Mouse (Mus musculus) heart, postnatal 14 days (tissue): ENCODE results near the gene Grap. TPM values are rescaled to one million over a fixed set of nuclear protein-coding genes. Genes with fewer than 3 reads are reported as not detected.

Experiments
- DNase-seq, 2 experiments: peaks; one replicate each; pipeline ENCODE4 v3.0.0; 2021 to 2022
- intact Hi-C: fragments of 180-260 bp; cut with DNase I; formaldehyde crosslinking; loops from one replicate; pipeline ENCODE4 v1.15.1; 2025
- total RNA-seq, 2 experiments: library from RNA; stranded (reverse); gene quantifications; 2 replicates each; pipeline ENCODE4 v1.2.3; 2021

Grap gene
- total RNA-seq, 2 experiments from 2014 or later, result 13.9 to 15.4 TPM

DNA sequence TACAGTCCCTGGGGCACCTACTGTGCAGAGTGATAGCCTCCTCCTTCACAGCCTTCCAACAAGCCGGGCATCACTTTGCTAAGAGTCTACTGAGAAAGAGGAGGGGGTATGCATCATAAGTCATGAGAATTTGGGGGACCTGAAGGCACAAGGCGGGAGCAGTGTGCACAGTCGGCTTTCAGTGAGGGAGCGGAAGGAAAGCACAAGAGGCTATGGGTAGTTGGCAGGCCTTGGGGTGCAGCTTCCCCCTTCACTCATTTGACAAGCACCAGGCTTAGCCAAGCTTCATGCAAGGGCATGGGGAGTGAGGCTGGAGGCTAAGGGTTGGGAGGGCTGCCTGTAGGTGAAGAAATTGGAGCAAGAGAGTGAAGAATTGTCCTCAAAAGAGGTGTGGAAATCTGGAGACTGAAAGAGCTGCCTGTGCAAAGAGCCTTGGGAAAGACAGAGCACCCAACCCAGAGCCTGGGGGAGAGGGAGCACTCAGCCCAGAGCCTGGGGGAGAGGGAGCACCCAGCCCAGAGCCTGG lies 1.8 kb downstream of the Grap start:
- intact Hi-C loops, result no loop called here
- DNase-seq, result no peak

DNA sequence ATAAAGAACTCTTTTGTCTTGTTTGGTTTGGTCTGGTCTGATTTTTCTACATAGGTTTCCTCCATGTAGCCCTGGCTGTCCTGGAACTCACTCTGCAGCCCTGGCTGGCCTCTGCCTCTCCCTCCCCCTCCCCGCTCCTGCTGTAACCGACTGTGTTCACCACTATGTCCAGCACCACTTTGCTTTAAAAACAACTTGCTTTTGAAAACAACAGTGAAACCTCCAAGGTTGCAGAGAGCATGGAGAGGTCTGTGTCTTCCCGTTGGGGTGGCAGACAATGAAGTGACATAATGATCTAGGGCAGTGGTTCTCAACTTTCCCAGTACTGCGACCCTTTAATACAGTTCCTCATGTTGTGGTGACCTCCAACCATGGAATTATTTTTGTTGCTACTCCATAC lies 2.6 kb downstream of the Grap start:
- no peak for DNase-seq
- intact Hi-C loops, result no loop called here

- intact Hi-C loops, result no loop called here
- DNase-seq, result no peak
These were observed 3.2 kb downstream of the Grap start for GRCm38 (mm10) chr11:61656148-61656850.

DNA sequence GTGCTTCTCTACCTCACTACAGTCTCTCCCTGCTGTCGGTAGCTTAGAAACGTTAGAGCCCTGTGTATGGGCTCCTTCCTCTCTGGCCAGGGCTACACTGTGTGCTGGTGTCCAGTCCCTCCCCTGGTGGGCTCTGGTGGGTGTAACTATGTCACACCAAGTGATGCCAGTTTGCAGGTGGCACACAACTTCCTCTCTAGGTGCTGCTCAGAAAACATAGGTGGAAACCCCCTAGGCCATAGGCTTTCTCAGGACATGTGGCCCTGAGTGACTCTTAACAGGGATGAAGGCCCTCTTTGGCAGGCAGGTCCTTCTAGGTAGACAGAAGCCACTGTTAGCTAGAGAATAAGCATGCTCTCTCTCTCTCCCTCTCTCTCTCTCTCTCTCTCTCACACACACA lies 4.4 kb downstream of the Grap start:
- DNase-seq, result no peak
- intact Hi-C loops, result no loop called here

DNA sequence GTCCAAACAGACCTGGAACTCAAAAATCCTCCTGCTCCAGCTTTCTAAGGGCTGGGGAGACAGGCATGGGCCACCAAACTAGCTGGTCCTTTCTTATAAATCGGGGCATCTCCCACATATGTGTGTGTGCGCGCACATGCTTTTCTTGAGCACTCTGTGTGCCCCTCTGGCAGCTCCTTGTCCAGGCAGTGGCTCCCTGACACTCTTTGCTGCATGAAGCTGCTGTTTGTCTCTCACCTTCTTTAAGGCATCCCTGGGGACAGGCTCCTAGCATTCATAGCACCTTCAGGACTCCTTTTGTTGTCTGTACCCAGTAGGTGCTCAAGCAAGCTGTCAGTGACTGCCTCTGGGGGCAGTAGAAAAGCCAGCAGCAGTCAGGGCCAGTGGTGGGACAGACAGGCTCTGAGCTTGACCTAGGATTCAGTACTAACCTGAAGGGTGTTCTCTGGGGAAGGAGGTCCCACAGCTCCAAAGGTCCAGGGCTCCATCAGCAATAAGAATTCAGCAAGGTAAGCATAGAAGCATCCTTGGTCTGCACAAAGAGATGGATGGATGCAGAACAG lies 5.4 kb downstream of the Grap start:
- no peak for DNase-seq
- intact Hi-C loops, result no loop called here

- DNase-seq, result no peak
- intact Hi-C loops, result no loop called here
These were observed 6.2 kb downstream of the Grap start for GRCm38 (mm10) chr11:61659011-61659858.

DNA sequence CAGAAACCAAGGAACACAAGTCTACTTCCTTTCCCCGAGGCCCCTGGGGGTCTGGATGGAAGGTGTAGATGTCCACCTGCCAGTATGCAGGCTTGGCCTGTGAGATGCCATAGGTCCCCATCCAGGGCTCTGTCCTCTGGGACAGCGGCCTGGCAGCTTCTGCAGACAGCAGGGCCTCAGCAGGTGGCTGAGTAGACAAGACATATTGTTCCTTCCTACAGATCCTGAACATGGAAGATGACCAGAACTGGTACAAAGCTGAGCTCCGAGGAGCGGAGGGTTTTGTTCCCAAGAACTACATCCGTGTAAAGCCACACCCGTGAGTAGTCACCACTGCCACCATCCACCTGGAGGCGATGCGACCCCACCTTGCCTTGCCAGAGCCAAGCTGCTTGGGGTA lies 6.9 kb downstream of the Grap start:
- intact Hi-C loops, result no loop called here
- no peak for DNase-seq

DNA sequence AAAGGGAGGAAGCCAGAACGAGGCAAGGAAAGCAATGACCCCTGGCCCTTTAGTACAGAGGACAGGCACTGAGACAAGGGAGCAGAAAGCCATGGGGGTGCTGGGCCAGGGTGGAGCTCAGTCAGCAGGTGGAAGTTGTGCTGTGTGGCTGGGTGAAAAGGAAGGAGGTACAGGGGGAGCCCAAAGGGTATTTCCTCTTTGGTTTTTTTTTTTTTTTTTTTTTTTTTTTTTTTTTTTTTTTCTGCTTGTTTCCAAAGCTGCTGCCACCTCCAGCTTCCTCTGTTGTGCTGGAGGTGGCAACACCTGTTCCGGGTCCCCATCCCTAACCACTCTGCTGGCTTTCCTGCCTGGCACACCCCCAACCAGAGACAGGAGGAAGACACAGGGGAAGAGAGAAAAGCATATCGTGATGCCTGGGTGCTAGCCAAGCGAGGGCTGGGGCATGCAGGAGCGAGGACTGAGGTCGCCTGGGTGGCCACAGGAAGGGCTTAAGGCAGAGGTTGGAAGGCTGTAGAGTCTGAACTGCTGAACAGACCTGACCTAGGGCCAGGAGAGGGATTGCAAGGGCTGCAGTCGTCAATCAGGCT lies 7.8 kb downstream of the Grap start:
- no peak for DNase-seq
- intact Hi-C loops, result no loop called here

DNA sequence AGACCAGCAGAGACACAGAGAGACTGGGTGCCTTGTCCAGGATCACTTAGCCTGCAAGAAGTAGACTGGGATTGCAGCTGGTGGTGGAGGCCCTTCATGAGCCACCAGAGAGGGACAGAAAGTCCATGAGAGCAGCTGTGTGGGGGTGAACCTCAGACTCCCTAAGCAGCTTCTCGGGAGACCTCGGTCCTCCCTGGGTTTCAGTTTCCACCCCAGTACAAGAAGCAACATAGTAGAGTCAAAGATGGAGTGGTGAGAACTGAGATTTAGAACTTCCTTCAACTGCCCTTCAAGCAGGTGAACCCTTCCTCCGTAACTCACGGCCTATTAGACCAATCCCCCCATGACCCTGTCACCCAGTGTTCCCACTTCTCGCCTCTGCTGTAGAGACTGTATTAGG lies 9.1 kb downstream of the Grap start:
- intact Hi-C loops, result no loop called here

DNA sequence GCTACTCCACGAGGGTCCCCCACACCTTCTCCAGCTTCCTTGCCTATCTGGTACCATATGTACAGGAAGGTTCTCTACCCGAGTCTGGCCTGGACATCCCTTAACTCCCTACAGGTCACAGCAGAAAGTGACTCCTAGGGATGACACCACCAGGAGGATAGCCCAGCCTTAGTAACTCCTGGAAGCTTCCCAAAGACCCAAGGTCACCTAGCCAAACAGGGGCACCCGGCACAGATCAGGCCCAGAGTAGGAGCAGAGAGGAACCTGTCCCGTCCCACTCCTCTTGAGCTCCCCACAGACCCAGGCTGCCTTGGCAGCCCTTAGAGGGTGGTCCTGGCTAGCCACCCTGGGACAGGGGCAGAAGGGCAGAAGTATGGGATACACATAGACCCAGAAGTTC lies 12.3 kb downstream of the Grap start:
- DNase-seq, result no peak
- intact Hi-C loops, result loop anchor here (5.0 kb wide), 1 partner anchor 38 kb away; no protein-coding TSS in a partner anchor

More for the DNA sequence above, 9.1 kb downstream of the Grap start:
- no peak for DNase-seq

DNA sequence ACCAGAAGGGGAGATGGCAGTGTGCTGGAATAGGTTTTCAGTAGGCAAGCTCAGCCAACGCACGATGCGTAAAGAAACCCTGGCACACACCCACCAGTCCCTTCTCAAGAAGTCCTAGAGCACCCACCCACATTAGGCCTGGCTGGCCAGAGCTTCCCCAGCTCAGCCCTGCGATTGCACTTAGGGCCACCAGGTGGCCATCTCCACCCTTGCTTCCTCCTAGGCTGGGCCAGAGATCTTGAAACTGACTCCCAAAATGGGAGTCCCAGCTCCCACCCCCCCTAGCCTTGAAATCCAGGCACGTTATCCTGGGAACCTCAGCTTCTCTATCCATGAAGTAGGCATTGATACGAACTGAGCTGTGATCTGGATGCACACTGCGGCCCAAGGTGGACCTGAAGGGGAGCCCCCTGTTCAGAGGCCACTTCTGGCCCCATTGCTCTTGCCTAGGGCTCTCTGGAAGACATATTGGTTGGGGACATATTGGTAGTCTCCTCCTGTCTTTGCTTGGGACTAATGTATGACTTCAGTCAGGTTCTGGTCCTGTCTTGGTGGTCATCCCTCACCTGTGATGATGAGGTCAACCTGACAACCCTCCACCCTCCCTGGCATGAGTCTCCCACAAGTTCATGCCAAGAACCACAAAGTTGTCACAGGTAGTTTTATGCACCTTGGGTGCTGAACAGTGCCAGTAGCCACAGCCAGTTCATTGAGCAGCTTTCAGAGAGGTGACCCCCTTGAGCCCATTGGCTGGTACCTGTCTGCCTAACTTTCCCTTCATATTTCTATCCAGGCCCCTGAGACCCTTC lies 13.1 kb downstream of the Grap start:
- intact Hi-C loops, result loop anchor here (1.0 to 5.0 kb wide), 2 partner anchors 39 to 48 kb away; no protein-coding TSS in a partner anchor

DNA sequence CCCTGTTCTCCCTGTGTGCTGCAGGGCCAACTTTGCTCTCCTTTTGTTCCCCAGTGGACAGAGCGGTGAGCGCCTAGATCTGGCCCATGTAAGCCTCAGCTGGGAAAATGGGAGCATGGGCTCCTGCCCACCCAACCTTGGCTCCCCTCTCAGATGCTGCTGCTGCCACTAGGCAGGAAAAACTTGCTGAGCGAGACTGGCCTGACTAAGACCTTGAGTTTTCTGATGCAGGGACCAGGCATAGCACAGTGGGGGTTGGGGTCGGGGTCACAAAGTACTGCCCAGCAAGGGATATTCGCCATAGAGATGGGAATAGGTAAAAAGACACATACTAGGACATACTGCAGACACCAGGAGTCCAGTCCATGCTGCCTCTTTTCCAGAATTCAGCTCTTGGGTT lies 14.2 kb downstream of the Grap start:
- intact Hi-C loops, result loop anchor here (5.0 kb wide), 1 partner anchor 40 kb away; no protein-coding TSS in a partner anchor
- DNase-seq, result no peak

More for the DNA sequence above, 13.1 kb downstream of the Grap start:
- DNase-seq, result peak; percentile 53 to 74

- intact Hi-C loops, result loop anchor here (5.0 kb wide), 1 partner anchor 40 kb away; no protein-coding TSS in a partner anchor
These were observed 14.7 kb downstream of the Grap start for GRCm38 (mm10) chr11:61667782-61668181.

GRCm38 (mm10) chr11:61669492-61670490 lies 16.7 kb downstream of the Grap start:
- DNase-seq, result no peak
- intact Hi-C loops, result loop anchor here (5.0 kb wide), 1 partner anchor 42 kb away; no protein-coding TSS in a partner anchor

More at GRCm38 (mm10) chr11:61667782-61668181, 14.7 kb downstream of the Grap start:
- DNase-seq, result no peak

DNA sequence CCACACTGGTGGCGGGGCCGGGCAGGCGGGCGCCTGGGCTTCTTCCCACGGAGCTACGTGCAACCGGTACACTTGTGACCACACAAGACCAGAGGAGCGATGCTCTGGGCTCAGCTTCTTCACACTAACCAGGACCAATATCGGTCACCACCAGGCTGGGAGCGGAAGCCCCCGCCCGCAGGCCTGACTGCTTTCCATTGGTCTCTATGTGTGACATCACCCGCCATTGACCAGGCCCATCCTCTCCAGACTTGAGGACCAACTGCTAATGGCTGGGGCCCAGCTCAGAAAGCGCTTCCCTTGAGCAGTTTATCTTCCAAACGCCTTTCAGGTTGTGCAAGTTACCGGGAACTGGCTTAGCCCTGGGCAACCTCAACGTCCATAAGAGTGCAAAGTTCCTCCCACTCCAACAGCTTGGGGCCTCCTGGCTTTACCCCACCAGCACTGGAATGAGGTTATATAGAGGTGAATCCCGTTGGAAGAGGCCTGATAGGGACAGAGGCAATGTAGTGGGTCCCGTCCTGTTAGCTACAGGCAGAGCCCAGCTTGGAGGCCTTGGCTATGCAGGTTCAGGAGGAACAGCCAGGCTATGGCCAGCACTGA lies 18.8 kb downstream of the Grap start:
- DNase-seq, result no peak
- intact Hi-C loops, result no loop called here

DNA sequence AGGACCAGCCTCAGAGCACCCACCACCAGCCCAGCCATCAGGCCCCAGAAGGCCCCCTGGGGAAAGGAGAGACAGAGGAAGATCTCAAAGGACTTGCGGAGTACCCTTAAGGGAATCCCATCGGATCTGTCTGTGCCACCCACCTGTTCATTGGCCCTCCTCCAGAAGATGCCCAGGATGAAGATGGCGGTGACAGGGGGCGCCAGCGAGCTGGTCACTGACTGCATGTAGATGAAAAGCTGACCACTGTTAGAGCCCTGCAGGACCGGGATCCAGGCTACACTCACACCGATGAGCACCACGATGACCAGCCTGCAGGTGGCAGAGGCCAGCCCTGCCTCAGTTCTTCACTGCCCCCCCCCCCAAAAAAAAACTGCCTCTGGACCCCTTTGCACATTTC lies 20.6 kb downstream of the Grap start:
- no peak for DNase-seq
- intact Hi-C loops, result no loop called here

DNA sequence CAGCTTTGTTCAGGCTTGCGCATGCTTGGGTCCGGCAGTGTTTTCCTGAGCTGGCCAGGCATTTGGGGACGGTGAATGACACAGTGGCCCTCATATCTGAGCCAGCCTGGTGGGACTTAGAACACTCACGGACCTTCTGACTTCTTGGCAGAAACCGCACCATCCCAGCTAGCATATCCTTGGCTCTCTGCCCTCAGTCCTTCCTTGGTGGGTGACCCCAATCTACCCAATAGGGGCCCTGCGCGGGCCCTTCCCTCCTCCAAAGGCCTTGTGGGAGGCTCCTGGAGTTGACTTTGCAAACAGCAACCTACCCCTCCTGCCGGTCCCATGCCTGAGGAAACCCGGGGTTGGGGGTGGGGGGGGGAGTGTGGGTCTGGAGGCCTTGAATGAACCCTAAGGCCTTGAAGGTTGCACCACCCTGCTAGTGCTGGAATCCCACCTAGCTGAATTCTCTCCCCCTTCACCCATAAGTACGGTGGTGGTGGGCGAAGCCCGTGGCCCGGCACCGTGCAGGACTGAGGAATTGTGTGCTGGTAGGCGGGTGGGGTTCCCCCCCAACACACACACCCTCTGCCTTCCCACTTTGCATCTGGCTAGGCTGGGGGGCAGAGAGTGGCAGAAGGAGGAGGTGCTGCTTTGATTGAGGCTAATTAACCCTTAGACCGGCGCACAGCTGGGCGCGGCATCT lies 21.2 kb downstream of the Grap start:
- DNase-seq, result no peak
- intact Hi-C loops, result no loop called here

GRCm38 (mm10) chr11:61674839-61675159 lies 21.7 kb downstream of the Grap start:
- DNase-seq, result no peak
- intact Hi-C loops, result no loop called here
